26 mouse cellular contexts compared by ENCODE assay signal in the genomic region with DNA sequence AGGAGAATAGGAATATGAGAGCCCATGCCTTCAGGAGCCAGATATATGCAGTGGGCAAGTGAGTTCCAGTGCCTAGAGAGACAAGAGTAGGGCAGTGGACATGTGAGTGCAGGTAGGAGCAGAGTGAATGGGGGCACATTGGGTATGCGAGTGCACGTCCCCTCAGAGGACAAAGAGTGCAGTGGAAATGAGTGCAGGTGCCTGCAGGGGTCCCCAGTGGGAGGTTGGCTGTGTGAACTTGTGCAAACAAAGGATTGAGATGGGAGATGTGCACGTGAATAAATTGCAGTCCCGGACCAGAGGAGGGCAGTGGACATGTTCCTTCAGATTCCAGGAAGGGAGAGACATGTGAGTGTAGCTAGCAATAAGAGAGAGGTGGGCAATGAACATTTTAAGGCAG. TPM values are rescaled to one million over a fixed set of nuclear protein-coding genes. Genes with fewer than 3 reads are reported as not detected.
"Had no signal": no experiment of that assay in that cellular context is flagged by ENCODE, and none has a peak within 500 bp of the region (broad histone marks: within the 10 kb centered on the region; RNA-seq: fewer than 3 reads in every experiment).

No protein-coding gene starts in this region.

RNA-seq across cellular contexts. Expression of a gene that starts 36.0 kb away (rescaled TPM):
- polyA plus RNA-seq: heart, embryonic 10.5 days; heart, embryonic 11.5 days; heart, embryonic 12.5 days; heart, embryonic 13.5 days; heart, embryonic 14.5 days; heart, embryonic 15.5 days; heart, embryonic 16.5 days; heart, postnatal 0 days; hindbrain, embryonic 10.5 days; hindbrain, embryonic 11.5 days; hindbrain, embryonic 12.5 days; hindbrain, embryonic 14.5 days; hindbrain, embryonic 15.5 days; hindbrain, embryonic 16.5 days; hindbrain, postnatal 0 days; inflammation-experienced regulatory T-cells, adult 6 months; intestine, embryonic 14.5 days; intestine, embryonic 15.5 days; intestine, embryonic 16.5 days; intestine, postnatal 0 days; kidney, adult 2 months; kidney, embryonic 14.5 days; kidney, embryonic 15.5 days; kidney, embryonic 16.5 days; kidney, postnatal 0 days; large intestine, adult 2 months had no signal

RNA-seq across cellular contexts. Expression of a gene that starts 57.2 kb away (rescaled TPM):
- polyA plus RNA-seq: heart, embryonic 10.5 days; heart, embryonic 11.5 days; heart, embryonic 12.5 days; heart, embryonic 13.5 days; heart, embryonic 14.5 days; heart, embryonic 15.5 days; heart, embryonic 16.5 days; heart, postnatal 0 days; hindbrain, embryonic 10.5 days; hindbrain, embryonic 11.5 days; hindbrain, embryonic 12.5 days; hindbrain, embryonic 14.5 days; hindbrain, embryonic 15.5 days; hindbrain, embryonic 16.5 days; hindbrain, postnatal 0 days; inflammation-experienced regulatory T-cells, adult 6 months; intestine, embryonic 14.5 days; intestine, embryonic 15.5 days; intestine, embryonic 16.5 days; intestine, postnatal 0 days; kidney, adult 2 months; kidney, embryonic 14.5 days; kidney, embryonic 15.5 days; kidney, embryonic 16.5 days; kidney, postnatal 0 days; large intestine, adult 2 months had no signal
